Mouse (Mus musculus) adipocyte (in vitro differentiated cells): ENCODE results near the gene Mkrn2os.
A peak's percentile ranks its signal among the peaks of the same experiment; 100 is the strongest.

Experiments
- DNase-seq: peaks from one replicate; pipeline ENCODE4 v3.0.0-alpha.2; 2016; ENCODE audit warnings: low spot score

Gene Mkrn2os

DNA sequence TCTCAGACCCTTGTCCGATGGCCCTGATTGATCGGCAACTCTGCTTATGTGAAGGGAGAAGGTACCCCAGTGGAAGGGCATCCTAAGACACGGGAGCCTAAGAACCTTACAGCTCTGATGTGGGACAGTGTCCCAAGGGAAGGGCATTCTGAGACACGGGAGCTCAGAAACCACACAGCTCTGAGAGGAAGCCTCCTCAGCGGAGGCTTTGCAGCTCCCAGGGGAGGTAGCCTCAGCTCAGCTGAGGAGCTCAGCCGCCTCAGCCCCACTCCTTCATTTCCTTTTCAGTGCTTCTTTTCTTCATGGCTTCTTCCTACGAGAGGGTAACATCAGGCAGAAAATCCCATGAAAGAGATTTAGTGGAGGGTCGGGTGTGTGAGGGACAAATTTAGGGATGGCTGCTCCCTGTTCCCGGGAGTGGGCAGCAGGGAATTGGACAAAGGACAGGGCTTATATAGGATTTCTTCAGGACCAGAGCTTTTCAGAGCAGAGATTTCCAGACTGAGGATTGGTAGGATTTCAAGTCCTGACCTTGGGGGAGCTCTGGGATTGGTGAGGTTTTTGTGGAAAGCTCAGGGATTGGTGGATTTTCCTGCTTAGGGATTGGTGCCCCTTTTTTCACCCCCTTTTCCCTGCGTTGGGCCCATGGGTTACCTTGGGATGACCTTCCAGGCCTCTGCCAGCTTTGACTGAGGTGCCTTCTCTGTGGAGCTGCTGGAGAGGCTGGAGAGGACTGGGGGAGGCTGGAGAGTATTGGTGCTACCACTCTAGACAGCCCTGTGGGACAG is 9.9 kb downstream of the Mkrn2os start:
- no peak for DNase-seq

GRCm38 (mm10) chr6:115580810-115581209 is 11.6 kb downstream of the Mkrn2os start:
- DNase-seq, result no peak

GRCm38 (mm10) chr6:115577941-115578340 is 14.4 kb downstream of the Mkrn2os start:
- no peak for DNase-seq

DNA sequence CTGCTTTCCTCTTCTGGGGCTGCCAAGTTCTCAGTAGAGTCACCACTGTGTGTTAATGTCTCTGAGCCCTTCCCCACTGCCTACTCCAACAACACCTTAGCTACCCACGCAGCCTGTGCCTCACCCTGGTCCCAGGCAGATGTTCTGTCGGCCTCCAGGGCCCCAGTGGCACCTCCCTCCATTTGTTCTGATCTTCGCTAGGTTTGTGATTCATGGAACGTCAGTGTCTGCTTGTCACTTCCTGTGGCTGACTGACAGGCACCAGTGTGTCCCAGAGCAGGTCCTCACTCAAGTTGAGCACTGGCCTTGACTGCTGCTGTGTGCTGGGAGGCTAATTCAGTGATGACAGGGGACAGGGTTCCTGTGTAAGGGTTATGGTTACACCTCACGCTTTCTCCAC is 15.0 kb downstream of the Mkrn2os start:
- no peak for DNase-seq

DNA sequence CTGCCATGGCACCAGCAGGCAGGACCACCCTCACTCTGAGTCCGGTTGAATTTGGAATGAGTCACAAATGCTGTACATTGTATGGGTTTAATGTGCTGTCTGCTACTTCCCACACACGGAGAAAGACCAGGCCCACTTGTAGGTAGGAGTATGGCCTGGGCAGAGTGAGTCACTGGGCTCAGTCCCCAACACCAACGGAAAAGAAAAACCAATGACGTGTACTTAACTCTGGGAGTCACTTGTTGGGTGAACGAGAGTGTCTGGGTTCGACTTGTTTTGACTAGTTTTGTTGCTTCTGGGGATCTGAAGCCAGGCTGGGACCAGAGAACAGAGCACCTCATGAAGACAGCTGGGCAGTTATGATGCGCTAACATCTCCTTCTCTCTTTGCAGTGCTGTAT is 18.2 kb downstream of the Mkrn2os start:
- no peak for DNase-seq

GRCm38 (mm10) chr6:115565479-115566045 is 26.8 kb downstream of the Mkrn2os start:
- no peak for DNase-seq

DNA sequence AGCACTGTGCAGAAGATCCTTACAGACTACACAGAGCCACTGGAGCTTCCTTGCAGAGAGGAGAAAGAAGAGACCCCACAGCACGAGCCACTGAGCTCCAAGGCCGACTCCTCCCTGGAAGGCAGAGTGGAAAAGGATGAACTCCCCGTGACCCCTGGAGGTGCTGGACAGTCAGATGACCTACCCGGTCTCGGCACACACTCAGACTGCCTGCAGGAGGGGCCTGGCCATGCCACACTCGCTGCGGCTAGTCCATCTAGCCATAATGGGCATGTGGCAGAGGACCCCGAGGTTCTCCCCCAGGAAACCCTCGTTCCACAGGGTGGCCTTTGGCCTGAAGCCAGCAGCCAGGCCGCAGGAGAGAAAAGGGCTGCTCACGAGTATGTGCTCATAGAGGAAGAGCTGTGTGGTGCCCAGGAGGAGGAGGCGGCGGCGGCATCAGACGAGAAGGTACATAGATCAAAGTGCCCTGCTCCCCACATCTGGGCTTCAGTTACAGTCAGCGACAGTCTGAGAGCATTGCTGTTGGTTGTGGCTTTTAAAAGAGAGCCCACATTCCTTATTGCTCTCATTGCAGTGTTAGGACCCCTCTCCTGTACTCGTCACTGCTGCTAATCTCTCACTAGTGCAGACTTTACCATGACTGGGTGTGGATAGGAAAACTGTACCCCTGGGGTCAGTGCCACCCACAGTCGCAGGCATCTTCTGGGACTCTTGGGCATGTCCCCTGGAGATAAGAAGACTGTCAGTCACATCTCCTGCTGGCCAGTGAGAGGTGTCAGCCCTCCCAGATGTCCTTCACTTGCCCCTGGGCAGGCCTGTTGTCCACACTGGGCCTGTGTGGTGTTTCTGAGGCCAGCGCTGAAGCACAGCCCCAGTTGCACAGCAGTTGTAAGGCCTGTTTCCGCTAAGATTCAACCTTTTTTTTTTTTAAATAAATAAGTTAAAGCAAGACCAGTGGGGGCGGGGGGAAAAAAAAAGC is 32.4 kb downstream of the Mkrn2os start:
- no peak for DNase-seq

- DNase-seq, result no peak
These were observed 34.2 kb downstream of the Mkrn2os start for GRCm38 (mm10) chr6:115558176-115558575.

GRCm38 (mm10) chr6:115555485-115555884 is 36.9 kb downstream of the Mkrn2os start:
- peak; percentile 48 for DNase-seq

- peak; percentile 46 for DNase-seq
These were observed 46.1 kb downstream of the Mkrn2os start for GRCm38 (mm10) chr6:115546276-115546675.

GRCm38 (mm10) chr6:115544442-115544970 is 47.9 kb downstream of the Mkrn2os start, which contains the start of gene Tsen2:
TSS of gene Tsen2 (plus strand) at chr6:115544664.
- peak; percentile 99 for DNase-seq

GRCm38 (mm10) chr6:115542341-115542740 is 50.0 kb downstream of the Mkrn2os start:
- DNase-seq, result no peak

- DNase-seq, result peak; percentile 47
These were observed 50.6 kb downstream of the Mkrn2os start for GRCm38 (mm10) chr6:115541676-115542275.

DNA sequence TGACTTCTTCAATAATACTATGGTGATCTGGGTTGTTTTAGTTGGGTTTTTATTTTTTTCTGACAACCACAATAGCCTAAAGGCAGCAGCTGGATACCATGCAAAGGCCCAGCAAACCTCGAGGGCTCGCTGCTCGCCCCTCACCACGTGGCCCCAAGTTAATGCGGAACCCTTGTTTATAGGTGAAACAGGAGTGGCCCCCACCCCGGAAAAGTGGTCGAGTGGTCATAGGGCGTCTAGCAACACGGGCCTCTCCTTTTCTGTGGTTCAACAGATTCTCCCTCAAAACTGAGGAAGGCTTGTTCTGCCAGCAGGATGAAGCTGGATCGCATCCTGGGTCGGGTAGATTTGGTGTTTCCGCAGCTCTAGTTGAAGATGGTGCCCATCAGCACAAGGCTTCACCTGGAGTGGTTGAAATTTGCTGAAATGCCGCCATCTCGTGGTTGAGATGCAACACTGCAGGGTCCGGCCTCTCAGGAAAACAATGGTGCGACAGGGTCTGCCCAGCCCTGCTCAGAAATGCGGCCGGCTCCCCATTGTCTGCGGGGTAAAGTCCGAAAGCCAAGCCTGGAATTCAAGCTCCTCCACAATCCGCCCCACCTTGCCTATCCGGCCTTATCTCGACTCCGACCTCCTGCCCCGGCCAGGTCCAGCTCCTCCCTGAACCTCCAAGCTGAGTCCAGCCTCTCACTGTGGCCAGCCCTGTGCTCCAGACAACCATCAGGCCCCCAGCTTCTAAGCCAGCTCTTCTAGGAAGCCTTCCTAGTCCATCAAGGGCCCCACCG is 53.5 kb downstream of the Mkrn2os start:
- peak; percentile 92 for DNase-seq

GRCm38 (mm10) chr6:115536169-115536568 is 56.2 kb downstream of the Mkrn2os start:
- DNase-seq, result no peak

- peak; percentile 90 for DNase-seq
These were observed 57.8 kb downstream of the Mkrn2os start for GRCm38 (mm10) chr6:115534617-115535016.
